Mouse (Mus musculus): ENCODE results near the gene Samd4b. TPM values are rescaled to one million over a fixed set of nuclear protein-coding genes. Genes with fewer than 3 reads are reported as not detected.
A peak's percentile ranks its signal among the peaks of the same experiment; 100 is the strongest.
"Not testable (repeated sequence)": the region's sequence is repeated elsewhere in the genome, so short reads cannot be mapped to it uniquely, and the experiment has no call there.

The Samd4b gene
- total RNA-seq, 2 experiments from 2014 or later: 7.2 to 26.2 TPM

GRCm38 (mm10) chr7:28568253-28568652, 29.7 kb downstream of the Samd4b start:
- peak; percentile 41; the same call in 1 of the 2 replicates for ATAC-seq (replicated peaks; ENCODE audit: low FRiP score, low TSS enrichment, poor library complexity, severe bottlenecking)

- ATAC-seq (replicated peaks; ENCODE audit: low FRiP score, low TSS enrichment, poor library complexity, severe bottlenecking): no peak
Measured at GRCm38 (mm10) chr7:28567539-28567938, 30.4 kb downstream of the Samd4b start.

- no peak for ATAC-seq (replicated peaks; ENCODE audit: low FRiP score, low TSS enrichment, poor library complexity, severe bottlenecking)
Measured at GRCm38 (mm10) chr7:28565407-28565806, 32.5 kb downstream of the Samd4b start.

- no peak for ATAC-seq (replicated peaks; ENCODE audit: low FRiP score, low TSS enrichment, poor library complexity, severe bottlenecking)
Measured at GRCm38 (mm10) chr7:28562951-28563350, 35.0 kb downstream of the Samd4b start.

GRCm38 (mm10) chr7:28562371-28562770, 35.6 kb downstream of the Samd4b start:
- no peak for ATAC-seq (replicated peaks; ENCODE audit: low FRiP score, low TSS enrichment, poor library complexity, severe bottlenecking)

GRCm38 (mm10) chr7:28561967-28562366, 36.0 kb downstream of the Samd4b start:
- ATAC-seq (replicated peaks; ENCODE audit: low FRiP score, low TSS enrichment, poor library complexity, severe bottlenecking): no peak

- no peak for ATAC-seq (replicated peaks; ENCODE audit: low FRiP score, low TSS enrichment, poor library complexity, severe bottlenecking)
Measured at GRCm38 (mm10) chr7:28560856-28561255, 37.1 kb downstream of the Samd4b start.

GRCm38 (mm10) chr7:28558486-28558885, 39.5 kb downstream of the Samd4b start:
- ATAC-seq (replicated peaks; ENCODE audit: low FRiP score, low TSS enrichment, poor library complexity, severe bottlenecking): no peak; the same call in 1 of the 2 replicates

GRCm38 (mm10) chr7:28557708-28558107, 40.2 kb downstream of the Samd4b start:
- ATAC-seq (replicated peaks; ENCODE audit: low FRiP score, low TSS enrichment, poor library complexity, severe bottlenecking): peak; percentile 66

- ATAC-seq (replicated peaks; ENCODE audit: low FRiP score, low TSS enrichment, poor library complexity, severe bottlenecking): no peak
Measured at GRCm38 (mm10) chr7:28557069-28557468, 40.9 kb downstream of the Samd4b start.

- no peak for ATAC-seq (replicated peaks; ENCODE audit: low FRiP score, low TSS enrichment, poor library complexity, severe bottlenecking)
Measured at GRCm38 (mm10) chr7:28555939-28556535, 41.9 kb downstream of the Samd4b start.

- no peak for ATAC-seq (replicated peaks; ENCODE audit: low FRiP score, low TSS enrichment, poor library complexity, severe bottlenecking)
Measured at GRCm38 (mm10) chr7:28553076-28553475, 44.9 kb downstream of the Samd4b start.

- no peak for ATAC-seq (replicated peaks; ENCODE audit: low FRiP score, low TSS enrichment, poor library complexity, severe bottlenecking)
Measured at GRCm38 (mm10) chr7:28547628-28548027, 50.3 kb downstream of the Samd4b start.

GRCm38 (mm10) chr7:28547154-28547553, 50.8 kb downstream of the Samd4b start, which contains the start of gene Nccrp1:
TSS of gene Nccrp1 (minus strand) at chr7:28547254.
- ATAC-seq (replicated peaks; ENCODE audit: low FRiP score, low TSS enrichment, poor library complexity, severe bottlenecking): no peak

GRCm38 (mm10) chr7:28546649-28547048, 51.3 kb downstream of the Samd4b start:
- no peak for ATAC-seq (replicated peaks; ENCODE audit: low FRiP score, low TSS enrichment, poor library complexity, severe bottlenecking)

GRCm38 (mm10) chr7:28545891-28546210, 52.1 kb downstream of the Samd4b start:
- ATAC-seq (replicated peaks; ENCODE audit: low FRiP score, low TSS enrichment, poor library complexity, severe bottlenecking): no peak

- ATAC-seq (replicated peaks; ENCODE audit: low FRiP score, low TSS enrichment, poor library complexity, severe bottlenecking): peak; percentile 68
Measured at GRCm38 (mm10) chr7:28545048-28545890, 52.7 kb downstream of the Samd4b start.

- no peak for ATAC-seq (replicated peaks; ENCODE audit: low FRiP score, low TSS enrichment, poor library complexity, severe bottlenecking)
Measured at GRCm38 (mm10) chr7:28544051-28544601, 53.8 kb downstream of the Samd4b start.

- ATAC-seq (replicated peaks; ENCODE audit: low FRiP score, low TSS enrichment, poor library complexity, severe bottlenecking): no peak
Measured at GRCm38 (mm10) chr7:28540526-28540925, 57.4 kb downstream of the Samd4b start, which contains the start of gene Sycn. TSS of gene Sycn (plus strand) at chr7:28540885.

GRCm38 (mm10) chr7:28538886-28539285, 59.1 kb downstream of the Samd4b start:
- ATAC-seq (replicated peaks; ENCODE audit: low FRiP score, low TSS enrichment, poor library complexity, severe bottlenecking): not testable (repeated sequence)

GRCm38 (mm10) chr7:28532005-28532404, 65.9 kb downstream of the Samd4b start:
- ATAC-seq (replicated peaks; ENCODE audit: low FRiP score, low TSS enrichment, poor library complexity, severe bottlenecking): no peak

Data from megakaryocyte-erythroid progenitor cell, adult 5-6 weeks (primary cell).